Mouse (Mus musculus): Measurements from ENCODE around the gene Olfr70. TPM values are rescaled to one million over a fixed set of nuclear protein-coding genes. Genes with fewer than 3 reads are reported as not detected.

Olfr70 gene
- polyA plus RNA-seq (2015; fragmentation: Illumina TruSeq; extraction: RNeasy Lipid Tissue Mini Kit (QIAGEN cat#74804); ENCODE audit: insufficient read depth, low replicate concordance): not detected

DNA sequence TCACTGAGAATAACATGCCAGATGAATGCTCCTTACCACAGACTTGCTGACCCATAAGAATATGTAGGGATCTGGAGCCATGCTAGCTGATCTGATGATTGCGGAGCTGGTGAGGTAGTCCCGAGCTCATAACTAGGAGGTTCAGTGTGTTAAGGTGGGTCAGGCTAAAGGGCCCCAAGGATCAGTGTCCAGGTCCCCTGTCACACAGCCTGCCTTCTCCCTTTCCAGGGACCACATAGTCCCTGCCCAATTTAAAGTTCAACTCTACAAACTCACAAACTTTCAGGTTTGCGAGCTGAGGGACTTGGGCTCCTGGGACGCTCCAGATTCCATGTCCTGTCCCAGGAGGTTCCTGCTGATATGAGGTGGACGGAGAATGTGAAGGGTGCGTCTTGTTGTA lies at the start of gene Olfr70:
Gene Olfr70, minus strand, starts transcription at position 101 of the 400 bp plus-strand sequence.

DNA sequence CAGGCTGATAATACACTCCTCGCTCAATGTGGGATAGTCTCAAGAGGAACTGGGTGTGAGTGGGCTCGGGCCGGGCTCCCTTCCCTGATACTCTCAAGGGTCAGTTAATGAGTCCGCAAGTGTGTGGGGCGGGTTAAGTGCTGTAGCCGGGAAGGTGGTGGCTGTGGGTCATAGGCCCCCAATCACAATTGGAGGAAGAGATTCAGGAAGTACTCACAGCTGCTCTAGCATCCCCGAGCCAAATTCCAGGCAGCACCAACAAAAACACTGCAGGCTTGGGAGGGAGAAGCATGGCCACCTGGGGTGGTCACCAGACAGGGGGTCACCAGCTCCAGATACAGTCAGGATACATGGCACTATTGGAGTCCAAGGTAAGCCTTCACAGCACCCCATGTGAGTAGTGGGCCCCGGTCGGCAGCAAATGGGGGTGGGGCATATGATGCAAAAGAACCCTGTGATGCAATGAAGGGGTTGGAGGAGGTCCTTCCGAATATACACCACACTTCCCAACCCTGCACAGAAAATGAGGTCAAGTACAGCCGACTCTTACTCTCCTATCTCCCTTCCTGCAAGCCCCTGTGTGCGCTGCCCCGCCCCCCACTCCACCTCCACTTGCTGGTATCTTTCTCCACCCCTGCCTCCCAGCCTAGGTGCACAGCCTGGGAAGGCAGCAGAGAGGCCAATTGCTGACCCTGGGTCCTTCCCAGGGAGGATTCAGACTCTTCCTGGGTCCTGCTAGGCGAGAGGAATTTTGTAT lies 29.4 kb upstream of the Olfr70 start, which contains the start of gene Spaar:
Gene Spaar, plus strand, starts transcription at position 241 of the 757 bp plus-strand sequence.

DNA sequence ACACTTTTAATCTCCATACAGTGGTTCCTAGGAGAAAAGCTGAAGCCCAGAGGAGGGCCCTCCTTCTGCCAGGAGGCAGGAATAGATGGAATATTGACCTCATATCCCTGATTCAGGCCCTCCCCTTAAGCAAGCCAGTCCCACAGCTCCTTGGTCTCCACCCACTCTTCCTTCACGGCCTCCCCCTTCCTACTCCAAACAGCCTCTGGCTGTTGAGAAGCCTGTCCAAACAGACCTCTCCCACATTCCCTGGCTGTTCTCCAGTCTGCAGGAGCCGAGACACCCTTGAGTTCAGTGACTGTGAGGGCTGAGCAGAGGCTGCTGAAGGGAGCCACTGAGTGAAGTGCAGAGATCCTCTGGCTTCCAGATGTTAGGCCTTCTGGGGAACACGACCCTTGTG lies 26.4 kb upstream of the Olfr70 start, which contains the start of gene Hrct1:
Gene Hrct1, plus strand, starts transcription at position 194 of the 400 bp plus-strand sequence.

DNA sequence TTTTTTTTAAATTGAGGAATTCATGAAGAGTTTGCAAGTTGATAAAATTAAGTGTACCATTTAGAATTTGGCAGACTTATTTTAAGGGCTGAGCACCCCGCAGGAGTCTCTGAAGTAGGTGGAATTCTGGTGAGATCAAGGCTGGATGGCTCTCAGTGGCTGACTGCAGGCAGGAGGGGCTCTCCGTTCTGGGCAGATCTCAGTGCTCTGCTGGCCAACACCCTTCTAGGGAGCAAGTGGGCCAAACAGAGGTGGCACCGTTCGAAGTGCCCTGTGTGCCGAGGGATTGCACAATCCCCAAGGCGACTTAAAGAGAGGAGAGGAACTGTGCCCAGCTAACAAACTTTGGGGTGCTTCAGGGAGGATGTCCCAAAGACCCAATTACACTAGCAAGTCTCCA lies 9.3 kb upstream of the Olfr70 start, which contains the start of gene Olfr71:
Gene Olfr71, minus strand, starts transcription at position 387 of the 400 bp plus-strand sequence.

DNA sequence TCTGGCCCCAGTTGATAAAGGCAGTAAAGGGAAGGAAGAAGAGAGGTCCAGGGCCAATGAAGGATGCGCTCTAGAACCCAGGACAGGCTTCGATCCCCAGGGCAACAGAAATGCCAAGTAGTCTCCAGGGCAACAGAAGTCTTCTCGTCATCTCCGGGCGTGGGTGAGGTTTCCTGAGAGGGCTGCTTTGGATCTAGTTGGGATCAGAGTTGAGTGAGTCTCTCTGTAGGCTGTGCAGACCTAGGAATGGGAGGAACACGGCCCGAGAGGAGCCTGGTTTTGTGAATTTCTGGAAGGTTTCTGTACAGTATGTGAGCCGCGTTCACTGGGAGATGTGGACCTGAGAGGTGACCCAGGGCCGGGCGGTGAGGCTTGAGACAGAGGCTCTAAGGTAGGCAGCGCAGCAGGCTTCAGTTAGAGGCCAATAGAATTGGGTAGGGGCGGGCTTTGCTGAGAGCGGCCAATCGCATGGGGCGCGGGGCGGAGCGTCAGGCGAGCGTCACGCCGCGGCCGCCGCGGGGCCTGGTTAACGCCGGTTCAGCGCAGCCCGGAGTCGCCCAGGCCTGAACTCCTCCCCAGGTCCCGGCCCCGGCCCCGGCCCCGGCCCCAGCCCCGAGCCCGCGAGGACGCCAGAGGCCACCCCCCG lies 31.7 kb downstream of the Olfr70 start, which contains the start of the genes Tmem8b and Fam221b:
Gene Tmem8b, plus strand, starts transcription at position 190 of the 646 bp plus-strand sequence.
Gene Fam221b, minus strand, starts transcription at position 364 of the 646 bp plus-strand sequence.

DNA sequence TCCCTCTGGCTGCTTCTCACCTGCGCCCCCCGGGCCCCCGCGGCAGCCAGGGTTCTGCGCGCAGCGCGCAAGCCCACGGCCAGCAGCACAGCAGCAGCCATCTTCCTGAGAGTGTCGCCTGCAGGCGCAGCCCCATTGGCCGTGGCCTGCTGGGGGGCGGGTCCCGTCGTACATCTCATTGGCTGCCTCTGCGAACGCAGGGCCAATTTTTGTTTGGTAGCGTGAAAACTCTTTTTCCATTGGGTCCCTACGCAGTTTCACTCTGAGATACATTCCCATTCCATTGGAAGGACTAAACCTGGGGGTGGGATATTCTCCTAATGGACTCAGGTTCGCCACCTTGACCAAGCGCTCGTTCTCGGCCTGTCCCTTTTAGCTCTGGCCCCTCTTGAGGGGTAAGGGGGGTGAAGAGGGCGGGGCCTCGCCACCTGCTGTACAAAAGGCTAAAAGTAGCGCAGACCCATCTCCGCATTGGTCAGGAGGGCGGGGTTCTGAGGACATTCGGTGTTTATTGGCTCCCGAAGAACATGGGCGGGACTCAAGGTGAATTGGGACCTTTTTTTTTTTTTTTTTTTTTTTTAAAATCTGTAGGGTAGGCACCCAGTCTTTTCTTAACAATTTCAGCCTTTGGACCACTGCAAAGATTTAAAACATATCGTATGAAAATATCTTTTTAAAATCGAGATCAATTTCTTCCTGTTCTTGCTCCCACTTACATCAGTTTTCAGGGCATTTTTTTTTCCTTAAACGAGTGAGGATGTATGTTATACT lies 44.1 kb downstream of the Olfr70 start, which contains the start of gene Hint2:
Gene Hint2, minus strand, starts transcription at position 128 of the 771 bp plus-strand sequence.

DNA sequence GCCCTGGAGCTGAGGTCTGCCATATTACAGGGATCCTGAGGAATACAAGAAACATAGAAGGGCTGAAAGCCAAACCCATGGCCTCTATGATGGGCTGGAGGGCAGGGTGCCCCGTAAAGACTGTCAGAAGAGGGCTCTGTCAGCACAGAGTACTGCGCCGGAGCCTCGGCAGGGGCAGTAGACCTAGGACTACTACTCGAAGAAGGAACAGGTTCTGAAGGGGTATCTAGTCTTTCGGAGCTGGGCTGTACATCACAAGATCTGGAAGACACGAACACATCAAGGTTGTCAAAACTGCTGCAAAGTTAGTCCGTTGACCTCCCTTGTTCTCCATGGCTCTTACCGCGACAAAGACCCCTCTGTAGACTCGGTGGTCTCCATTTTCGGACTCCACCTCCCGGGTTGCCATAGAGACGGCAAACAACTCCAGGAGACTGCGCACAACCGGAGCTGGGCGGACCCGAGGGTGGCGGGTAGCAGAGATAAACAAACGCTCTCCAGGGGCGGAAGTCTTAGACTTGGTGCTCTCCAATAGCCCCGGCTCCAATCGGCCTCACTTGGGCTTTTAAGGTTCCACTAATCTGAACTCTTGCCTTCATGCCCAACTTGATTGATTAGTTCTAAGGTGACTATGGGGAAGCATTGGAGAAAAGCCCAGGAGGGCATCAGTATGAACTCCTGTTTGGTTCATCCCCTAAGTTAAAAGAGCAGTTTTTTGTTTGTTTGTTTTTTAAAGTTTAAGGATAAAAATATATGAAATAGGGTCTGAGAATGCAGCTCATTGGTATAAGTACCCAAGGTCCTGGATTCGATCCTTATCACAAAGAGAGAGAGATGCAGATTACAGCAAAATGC lies 47.2 kb downstream of the Olfr70 start, which contains the start of gene Spag8:
Gene Spag8, minus strand, starts transcription at position 434 of the 855 bp plus-strand sequence.

Other genes starting within 250 kb of the Olfr70 start
- 389 TPM for gene Cd72, start 246.2 kb downstream of the Olfr70 start, polyA plus RNA-seq (2015; fragmentation: Illumina TruSeq; extraction: RNeasy Lipid Tissue Mini Kit (QIAGEN cat#74804); ENCODE audit: insufficient read depth, low replicate concordance)
- 11.4 TPM for gene Sit1, start 217.1 kb downstream of the Olfr70 start, polyA plus RNA-seq (2015; fragmentation: Illumina TruSeq; extraction: RNeasy Lipid Tissue Mini Kit (QIAGEN cat#74804); ENCODE audit: insufficient read depth, low replicate concordance)
- gene Ccdc107, start 207.9 kb downstream of the Olfr70 start, polyA plus RNA-seq (2015; fragmentation: Illumina TruSeq; extraction: RNeasy Lipid Tissue Mini Kit (QIAGEN cat#74804); ENCODE audit: insufficient read depth, low replicate concordance): 47.6 TPM
- 9.4 TPM for gene Arhgef39, start 201.1 kb downstream of the Olfr70 start, polyA plus RNA-seq (2015; fragmentation: Illumina TruSeq; extraction: RNeasy Lipid Tissue Mini Kit (QIAGEN cat#74804); ENCODE audit: insufficient read depth, low replicate concordance)
- gene Car9, start 193.8 kb downstream of the Olfr70 start, polyA plus RNA-seq (2015; fragmentation: Illumina TruSeq; extraction: RNeasy Lipid Tissue Mini Kit (QIAGEN cat#74804); ENCODE audit: insufficient read depth, low replicate concordance): 2.7 TPM
- 31.3 TPM for gene Tpm2, start 177.0 kb downstream of the Olfr70 start, polyA plus RNA-seq (2015; fragmentation: Illumina TruSeq; extraction: RNeasy Lipid Tissue Mini Kit (QIAGEN cat#74804); ENCODE audit: insufficient read depth, low replicate concordance)
- gene Creb3, start 138.5 kb downstream of the Olfr70 start, polyA plus RNA-seq (2015; fragmentation: Illumina TruSeq; extraction: RNeasy Lipid Tissue Mini Kit (QIAGEN cat#74804); ENCODE audit: insufficient read depth, low replicate concordance): 64.5 TPM
- gene Tln1, start 138.1 kb downstream of the Olfr70 start, polyA plus RNA-seq (2015; fragmentation: Illumina TruSeq; extraction: RNeasy Lipid Tissue Mini Kit (QIAGEN cat#74804); ENCODE audit: insufficient read depth, low replicate concordance): 194 TPM
- gene Rgp1, start 122.1 kb downstream of the Olfr70 start, polyA plus RNA-seq (2015; fragmentation: Illumina TruSeq; extraction: RNeasy Lipid Tissue Mini Kit (QIAGEN cat#74804); ENCODE audit: insufficient read depth, low replicate concordance): 28.8 TPM
- 24.6 TPM for gene Gba2, start 121.9 kb downstream of the Olfr70 start, polyA plus RNA-seq (2015; fragmentation: Illumina TruSeq; extraction: RNeasy Lipid Tissue Mini Kit (QIAGEN cat#74804); ENCODE audit: insufficient read depth, low replicate concordance)
- 0.37 TPM for gene Msmp, start 116.3 kb downstream of the Olfr70 start, polyA plus RNA-seq (2015; fragmentation: Illumina TruSeq; extraction: RNeasy Lipid Tissue Mini Kit (QIAGEN cat#74804); ENCODE audit: insufficient read depth, low replicate concordance)
- gene Npr2, start 68.9 kb downstream of the Olfr70 start, polyA plus RNA-seq (2015; fragmentation: Illumina TruSeq; extraction: RNeasy Lipid Tissue Mini Kit (QIAGEN cat#74804); ENCODE audit: insufficient read depth, low replicate concordance): 10.0 TPM
- gene Spag8, start 47.2 kb downstream of the Olfr70 start, polyA plus RNA-seq (2015; fragmentation: Illumina TruSeq; extraction: RNeasy Lipid Tissue Mini Kit (QIAGEN cat#74804); ENCODE audit: insufficient read depth, low replicate concordance): not detected
- 23.5 TPM for gene Hint2, start 44.3 kb downstream of the Olfr70 start, polyA plus RNA-seq (2015; fragmentation: Illumina TruSeq; extraction: RNeasy Lipid Tissue Mini Kit (QIAGEN cat#74804); ENCODE audit: insufficient read depth, low replicate concordance)
- 2.1 TPM for gene Tmem8b, start 31.8 kb downstream of the Olfr70 start, polyA plus RNA-seq (2015; fragmentation: Illumina TruSeq; extraction: RNeasy Lipid Tissue Mini Kit (QIAGEN cat#74804); ENCODE audit: insufficient read depth, low replicate concordance)
- gene Fam221b, start 31.7 kb downstream of the Olfr70 start, polyA plus RNA-seq (2015; fragmentation: Illumina TruSeq; extraction: RNeasy Lipid Tissue Mini Kit (QIAGEN cat#74804); ENCODE audit: insufficient read depth, low replicate concordance): 0.07 TPM
- not detected for gene Olfr71, start 9.4 kb upstream of the Olfr70 start, polyA plus RNA-seq (2015; fragmentation: Illumina TruSeq; extraction: RNeasy Lipid Tissue Mini Kit (QIAGEN cat#74804); ENCODE audit: insufficient read depth, low replicate concordance)
- 0.28 TPM for gene Hrct1, start 26.4 kb upstream of the Olfr70 start, polyA plus RNA-seq (2015; fragmentation: Illumina TruSeq; extraction: RNeasy Lipid Tissue Mini Kit (QIAGEN cat#74804); ENCODE audit: insufficient read depth, low replicate concordance)
- 0.07 TPM for gene Spaar, start 29.2 kb upstream of the Olfr70 start, polyA plus RNA-seq (2015; fragmentation: Illumina TruSeq; extraction: RNeasy Lipid Tissue Mini Kit (QIAGEN cat#74804); ENCODE audit: insufficient read depth, low replicate concordance)
- gene Olfr159, start 70.2 kb upstream of the Olfr70 start, polyA plus RNA-seq (2015; fragmentation: Illumina TruSeq; extraction: RNeasy Lipid Tissue Mini Kit (QIAGEN cat#74804); ENCODE audit: insufficient read depth, low replicate concordance): not detected
- gene Olfr156, start 123.1 kb upstream of the Olfr70 start, polyA plus RNA-seq (2015; fragmentation: Illumina TruSeq; extraction: RNeasy Lipid Tissue Mini Kit (QIAGEN cat#74804); ENCODE audit: insufficient read depth, low replicate concordance): not detected
- gene Olfr157, start 139.4 kb upstream of the Olfr70 start, polyA plus RNA-seq (2015; fragmentation: Illumina TruSeq; extraction: RNeasy Lipid Tissue Mini Kit (QIAGEN cat#74804); ENCODE audit: insufficient read depth, low replicate concordance): not detected
- not detected for gene Olfr155, start 150.8 kb upstream of the Olfr70 start, polyA plus RNA-seq (2015; fragmentation: Illumina TruSeq; extraction: RNeasy Lipid Tissue Mini Kit (QIAGEN cat#74804); ENCODE audit: insufficient read depth, low replicate concordance)
- 8.0 TPM for gene Reck, start 174.7 kb upstream of the Olfr70 start, polyA plus RNA-seq (2015; fragmentation: Illumina TruSeq; extraction: RNeasy Lipid Tissue Mini Kit (QIAGEN cat#74804); ENCODE audit: insufficient read depth, low replicate concordance)

Data from spleen, adult 10 weeks (tissue).